Mouse (Mus musculus) stomach, embryonic 16.5 days (tissue): ENCODE measurements at regions not wholly inside any gene's neighbourhood (a gene's known extent, or its start where the extent isn't known, plus 50 kb on each side); places are given as distances from the start of the nearest gene placed in this dataset.

Experiments
- ATAC-seq: fragments of 200-750 bp; cut with Nextera tagmentation; 2 replicates; pipeline ENCODE4 v1.8.0; 2017; ENCODE audit warnings: moderate number of reproducible peaks, moderate TSS enrichment; ENCODE audit not compliant: insufficient read depth, low FRiP score
- H3K27ac ChIP-seq: fragments of 300-500 bp; sonication (generic); 2 replicates; pipeline ENCODE4 v1.5.1; 2014; ENCODE audit warnings: low read length
- H3K27me3 ChIP-seq: fragments of 300-500 bp; sonication (generic); 2 replicates; pipeline ENCODE4 v1.6.1; 2014; ENCODE audit warnings: low read length, control low read depth, mixed read lengths; ENCODE audit not compliant: control insufficient read depth, insufficient read depth
- H3K36me3 ChIP-seq: fragments of 300-500 bp; sonication (generic); 2 replicates; pipeline ENCODE4 v1.6.1; 2014; ENCODE audit warnings: low read length; ENCODE audit not compliant: control insufficient read depth, insufficient read depth
- H3K4me1 ChIP-seq: fragments of 300-500 bp; sonication (generic); 2 replicates; pipeline ENCODE4 v1.6.1; 2014; ENCODE audit warnings: low read length, control low read depth, mixed read lengths; ENCODE audit not compliant: control insufficient read depth, insufficient read depth
- H3K4me2 ChIP-seq: fragments of 300-500 bp; sonication (generic); 2 replicates; pipeline ENCODE4 v1.6.1; 2014; ENCODE audit warnings: low read depth, low read length, mixed read lengths
- H3K4me3 ChIP-seq: fragments of 300-500 bp; sonication (generic); replicated peaks from 2 replicates; pipeline ENCODE4 v1.5.1; 2014; ENCODE audit warnings: mild to moderate bottlenecking, low read length
- H3K9ac ChIP-seq: fragments of 300-500 bp; sonication (generic); 2 replicates; pipeline ENCODE4 v1.6.1; 2014; ENCODE audit warnings: low read length
- H3K9me3 ChIP-seq: fragments of 300-500 bp; sonication (generic); replicated peaks from 2 replicates; pipeline ENCODE4 v1.6.1; 2016; ENCODE audit warnings: low read length, control low read depth; ENCODE audit not compliant: control insufficient read depth
- WGBS: fragments of 180-500 bp; shearing (Covaris S2); extraction: QIAGEN DNeasy Blood & Tissue Kit; methylation state at CpG from one replicate; pipeline ENCODE4 v1.1.7; 2014; 5-methylcytosine and 5-hydroxymethylcytosine counted together

- no peaks in the 10 kb centered on the region for H3K9me3 ChIP-seq
- no peak for ATAC-seq
- H3K36me3 ChIP-seq = no peaks in the 10 kb centered on the region
- no peak overlapping the region for H3K4me2 ChIP-seq
- H3K27ac ChIP-seq = no peak overlapping the region
- H3K27me3 ChIP-seq = no peaks in the 10 kb centered on the region
- no peak overlapping the region for H3K9ac ChIP-seq
- 65% methylated on average over 7 of the region's 7 CpGs for WGBS
- no peak overlapping the region for H3K4me3 ChIP-seq
- no peaks in the 10 kb centered on the region for H3K4me1 ChIP-seq
Measured at GRCm38 (mm10) chr1:73264245-73264644, 248.5 kb upstream of the Tnp1 start.

GRCm38 (mm10) chr1:73259525-73260098 is 243.9 kb upstream of the Tnp1 start:
- Histone ChIP-seq H3K4me3 (no peak overlapping the region), H3K27ac (no peak overlapping the region), H3K4me1 (no peaks in the 10 kb centered on the region), H3K27me3 (no peaks in the 10 kb centered on the region), H3K9ac (no peak overlapping the region), H3K4me2 (no peak overlapping the region), H3K9me3 (no peaks in the 10 kb centered on the region), H3K36me3 (no peaks in the 10 kb centered on the region)
- WGBS = 48% methylated on average over 5 of the region's 5 CpGs
- ATAC-seq = no peak

- no peak overlapping the region for H3K9ac ChIP-seq
- no peaks in the 10 kb centered on the region for H3K36me3 ChIP-seq
- H3K9me3 ChIP-seq = no peaks in the 10 kb centered on the region
- no peaks in the 10 kb centered on the region for H3K4me1 ChIP-seq
- no peak overlapping the region for H3K4me2 ChIP-seq
- H3K4me3 ChIP-seq = no peak overlapping the region
- no peak for ATAC-seq
- 83% methylated on average over 2 of the region's 2 CpGs for WGBS
- no peaks in the 10 kb centered on the region for H3K27me3 ChIP-seq
- H3K27ac ChIP-seq = no peak overlapping the region
Measured at GRCm38 (mm10) chr1:73257263-73257662, 241.6 kb upstream of the Tnp1 start.

DNA sequence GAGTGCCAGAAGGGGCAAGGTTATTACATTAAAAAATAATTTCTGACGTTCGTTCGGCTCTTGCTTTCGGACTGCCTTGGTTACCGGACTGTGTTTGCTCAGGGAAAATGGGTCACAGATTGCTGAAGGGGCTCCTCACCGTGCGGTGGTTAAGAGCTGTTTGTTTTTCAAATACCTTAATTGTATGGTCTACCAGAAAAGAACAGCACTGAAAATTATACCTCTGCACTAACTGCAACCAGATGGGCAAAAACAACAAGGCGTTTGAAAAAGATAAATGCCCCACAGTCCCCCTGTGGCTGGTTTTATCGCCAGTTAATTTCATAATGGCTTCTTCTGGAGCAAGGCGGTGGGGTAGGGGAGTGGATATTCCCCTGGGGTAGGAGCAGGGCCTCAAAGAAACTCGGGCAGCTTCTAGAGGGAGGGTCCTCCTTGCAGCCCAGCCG is 236.2 kb upstream of the Tnp1 start:
- peak overlapping the region; percentile 26; the same call in 1 of the 2 replicates for H3K4me2 ChIP-seq
- WGBS = 40% methylated on average over 12 of the region's 12 CpGs
- no peak overlapping the region for H3K4me3 ChIP-seq
- H3K27ac ChIP-seq = no peak overlapping the region
- peaks cover 3% of the 10 kb centered on the region; the same call in 1 of the 2 replicates for H3K4me1 ChIP-seq
- 0 out of 2 replicates have a peak overlapping the region, but pooled peaks have one; percentile 31 for H3K9ac ChIP-seq
- H3K36me3 ChIP-seq = no peaks in the 10 kb centered on the region
- ATAC-seq = no peak
- H3K9me3 ChIP-seq = no peaks in the 10 kb centered on the region
- no peaks in the 10 kb centered on the region for H3K27me3 ChIP-seq

DNA sequence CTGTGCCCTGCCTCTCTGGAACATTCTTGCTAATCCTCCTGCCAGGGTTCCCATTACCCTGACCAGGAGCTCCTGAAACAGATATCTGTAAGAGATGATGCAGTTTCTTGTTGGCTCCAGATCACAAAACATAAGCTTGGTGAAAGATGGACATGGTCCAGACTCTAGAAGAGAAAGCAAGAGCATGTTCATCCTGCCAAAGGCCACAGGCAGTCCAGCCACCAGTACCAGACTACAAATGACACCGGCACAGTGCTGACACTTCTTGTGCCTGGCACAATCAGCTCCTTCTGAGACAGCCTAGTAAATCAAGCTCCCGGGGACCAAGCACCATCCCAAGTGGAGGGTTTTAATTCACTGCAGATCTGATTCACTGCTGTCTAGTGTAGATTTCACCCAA is 228.3 kb upstream of the Tnp1 start:
- Histone ChIP-seq H3K9me3 (no peaks in the 10 kb centered on the region), H3K4me2 (no peak overlapping the region)
- 85% methylated on average over 2 of the region's 2 CpGs for WGBS

DNA sequence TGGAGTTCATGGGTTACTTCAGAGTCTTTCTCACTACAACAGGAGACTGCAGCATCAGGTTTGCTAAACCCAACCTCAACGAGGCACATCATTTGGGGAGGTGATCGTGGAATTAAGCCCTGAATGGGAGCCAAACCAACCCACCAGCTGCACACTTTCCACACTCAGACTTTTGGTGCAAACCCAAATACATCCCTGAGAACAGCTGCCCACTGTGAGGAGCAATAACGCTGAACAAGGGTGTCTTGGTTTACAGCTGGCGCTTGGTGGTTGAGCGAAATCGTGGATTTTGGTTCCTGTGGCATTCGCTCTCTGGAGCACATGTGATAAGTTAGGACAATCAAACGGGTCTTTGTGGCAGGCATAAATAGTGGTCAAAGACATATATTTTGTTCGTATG is 226.6 kb upstream of the Tnp1 start:
- Histone ChIP-seq H3K36me3 (no peaks in the 10 kb centered on the region), H3K4me3 (no peak overlapping the region), H3K27me3 (no peaks in the 10 kb centered on the region), H3K9me3 (no peaks in the 10 kb centered on the region), H3K4me2 (no peak overlapping the region), H3K4me1 (no peaks in the 10 kb centered on the region), H3K9ac (no peak overlapping the region), H3K27ac (no peak overlapping the region)
- WGBS = 87% methylated on average over 9 of the region's 9 CpGs
- ATAC-seq = no peak

More for the DNA sequence above, 228.3 kb upstream of the Tnp1 start:
- no peaks in the 10 kb centered on the region for H3K27me3 ChIP-seq
- no peak overlapping the region for H3K27ac ChIP-seq
- no peak for ATAC-seq
- no peaks in the 10 kb centered on the region for H3K36me3 ChIP-seq
- H3K4me3 ChIP-seq = no peak overlapping the region
- no peak overlapping the region for H3K9ac ChIP-seq
- no peaks in the 10 kb centered on the region for H3K4me1 ChIP-seq

GRCm38 (mm10) chr1:73236867-73237266 is 221.2 kb upstream of the Tnp1 start:
- no peaks in the 10 kb centered on the region for H3K9me3 ChIP-seq
- H3K27me3 ChIP-seq = no peaks in the 10 kb centered on the region
- no peaks in the 10 kb centered on the region for H3K4me1 ChIP-seq
- H3K27ac ChIP-seq = no peak overlapping the region
- H3K36me3 ChIP-seq = no peaks in the 10 kb centered on the region
- H3K9ac ChIP-seq = no peak overlapping the region
- H3K4me3 ChIP-seq = no peak overlapping the region
- no peak overlapping the region for H3K4me2 ChIP-seq
- ATAC-seq = no peak
- 58% methylated on average over 3 of the region's 3 CpGs for WGBS

DNA sequence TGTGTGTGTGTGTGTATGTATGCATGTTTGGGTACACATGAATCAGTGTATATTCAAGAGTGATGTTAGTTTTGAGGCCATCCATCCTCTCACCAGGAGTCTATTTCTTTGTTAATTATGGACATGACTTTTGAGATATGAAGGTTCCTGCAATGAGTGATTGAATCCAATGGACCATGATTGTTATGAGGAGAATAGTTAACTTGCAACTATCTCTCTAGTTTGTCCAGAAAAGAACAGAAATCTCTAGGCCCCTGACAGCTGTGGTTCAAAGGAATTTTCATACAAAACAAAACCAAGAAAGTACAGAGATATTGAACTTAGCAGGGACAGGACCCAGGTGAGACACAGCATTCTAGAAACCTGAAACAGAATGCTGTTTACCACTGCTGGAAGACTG is 217.9 kb upstream of the Tnp1 start:
- Histone ChIP-seq H3K4me2 (no peak overlapping the region), H3K4me1 (no peaks in the 10 kb centered on the region), H3K4me3 (no peak overlapping the region), H3K27ac (no peak overlapping the region), H3K27me3 (no peaks in the 10 kb centered on the region), H3K9me3 (peaks cover 5% of the 10 kb centered on the region; the same call in 1 of the 2 replicates), H3K9ac (no peak overlapping the region), H3K36me3 (no peaks in the 10 kb centered on the region)
- no peak for ATAC-seq

DNA sequence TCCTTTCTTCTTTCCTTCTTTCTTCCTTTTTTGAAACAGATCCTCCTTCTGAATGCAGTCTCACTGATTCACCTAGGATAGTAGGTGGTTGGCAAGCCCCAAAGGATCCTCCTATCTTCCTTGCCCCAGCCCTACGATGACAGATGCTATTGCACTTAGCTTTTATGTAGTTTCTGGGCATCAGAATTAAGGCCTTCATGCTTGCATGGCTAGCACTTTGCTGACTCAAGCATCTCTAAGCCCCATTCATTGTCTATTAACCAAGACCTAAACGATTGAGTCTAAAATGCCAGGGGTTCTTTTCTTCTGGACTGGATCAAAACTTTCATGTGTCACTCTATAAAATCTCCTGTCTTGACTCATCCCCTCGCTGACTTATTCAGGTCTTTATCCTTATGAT is 217.3 kb upstream of the Tnp1 start:
- Histone ChIP-seq H3K36me3 (no peaks in the 10 kb centered on the region), H3K4me3 (no peak overlapping the region), H3K27ac (no peak overlapping the region), H3K9ac (no peak overlapping the region), H3K27me3 (no peaks in the 10 kb centered on the region), H3K4me2 (no peak overlapping the region), H3K4me1 (no peaks in the 10 kb centered on the region), H3K9me3 (peaks cover 5% of the 10 kb centered on the region; the same call in 1 of the 2 replicates)
- 80% methylated on average over 3 of the region's 3 CpGs for WGBS
- ATAC-seq = no peak
